Mouse (Mus musculus): ENCODE results near the gene Scamp4.
A peak's percentile ranks its signal among the peaks of the same experiment; 100 is the strongest.
"Not testable (repeated sequence)": the region's sequence is repeated elsewhere in the genome, so short reads cannot be mapped to it uniquely, and the experiment has no call there.

Scamp4 gene

GRCm38 (mm10) chr10:80610116-80610785 is 7.6 kb downstream of the Scamp4 start:
- no peak for DNase-seq (ENCODE audit: low spot score in 2 of 2)

DNA sequence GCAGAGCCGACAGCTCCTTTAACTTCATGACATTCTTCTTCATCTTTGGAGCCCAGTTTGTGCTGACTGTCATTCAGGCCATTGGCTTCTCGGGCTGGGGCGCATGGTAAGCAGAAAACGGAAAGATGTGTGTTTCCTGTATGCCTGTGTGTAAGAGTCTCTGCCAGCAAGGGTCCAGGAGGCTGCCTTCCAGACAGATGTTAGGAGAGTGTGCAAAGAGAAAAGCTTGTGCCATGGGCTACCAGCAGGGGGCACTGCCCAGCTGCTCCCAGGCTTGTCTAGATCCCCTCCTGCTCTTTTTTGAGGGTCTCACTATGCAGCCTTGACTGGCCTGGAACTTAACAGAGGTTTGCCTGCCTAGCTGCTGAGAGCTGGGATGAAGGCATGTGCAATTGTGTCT is 8.4 kb downstream of the Scamp4 start:
- DNase-seq (ENCODE audit: low spot score in 2 of 2) = peak in 1 of 2 experiments; percentile 40

- DNase-seq (ENCODE audit: low spot score in 2 of 2) = no peak
Measured at GRCm38 (mm10) chr10:80611905-80612304, 9.2 kb downstream of the Scamp4 start.

GRCm38 (mm10) chr10:80613821-80614220 is 11.1 kb downstream of the Scamp4 start:
- DNase-seq (ENCODE audit: low spot score in 2 of 2) = no peak

DNA sequence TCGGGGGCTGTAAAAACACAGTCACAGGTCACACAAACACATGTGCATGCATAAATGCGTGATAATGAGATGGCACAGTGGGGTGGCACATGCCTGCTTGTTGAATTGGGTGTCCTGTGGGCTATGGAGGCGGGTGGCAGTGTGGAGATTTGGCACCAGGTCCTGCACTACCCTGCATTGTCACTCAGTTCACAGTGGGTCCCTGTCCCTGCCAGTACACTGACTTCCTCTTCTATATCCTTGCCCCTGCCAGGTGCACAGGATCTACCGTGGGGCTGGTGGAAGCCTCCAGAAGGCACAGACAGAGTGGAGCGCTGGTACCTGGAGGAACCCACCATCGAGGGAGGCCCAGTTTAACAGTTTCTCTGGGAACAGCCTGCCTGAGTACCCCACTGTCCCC is 11.7 kb downstream of the Scamp4 start:
- no peak for DNase-seq (ENCODE audit: low spot score in 2 of 2)

DNA sequence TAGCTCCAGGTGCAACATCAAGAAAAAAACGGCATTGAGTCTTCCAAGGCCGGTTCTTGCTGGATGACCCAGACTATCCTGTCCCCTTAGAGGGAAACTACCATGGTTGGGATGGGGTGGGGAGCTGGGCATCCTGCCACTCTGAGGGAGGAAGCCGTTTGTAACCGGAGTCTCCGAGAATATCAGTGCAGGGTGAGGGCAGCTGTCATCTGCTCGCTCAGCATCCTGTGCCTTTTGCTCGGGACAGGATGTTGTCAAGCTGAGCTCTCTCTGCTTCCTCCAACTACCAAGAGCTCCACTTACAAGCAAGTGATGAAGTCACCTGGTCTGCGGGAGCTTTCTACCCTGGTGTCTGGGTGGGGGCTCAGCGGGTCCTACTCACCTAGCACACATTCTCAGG is 15.5 kb downstream of the Scamp4 start:
- no peak for DNase-seq (ENCODE audit: low spot score in 2 of 2)

DNA sequence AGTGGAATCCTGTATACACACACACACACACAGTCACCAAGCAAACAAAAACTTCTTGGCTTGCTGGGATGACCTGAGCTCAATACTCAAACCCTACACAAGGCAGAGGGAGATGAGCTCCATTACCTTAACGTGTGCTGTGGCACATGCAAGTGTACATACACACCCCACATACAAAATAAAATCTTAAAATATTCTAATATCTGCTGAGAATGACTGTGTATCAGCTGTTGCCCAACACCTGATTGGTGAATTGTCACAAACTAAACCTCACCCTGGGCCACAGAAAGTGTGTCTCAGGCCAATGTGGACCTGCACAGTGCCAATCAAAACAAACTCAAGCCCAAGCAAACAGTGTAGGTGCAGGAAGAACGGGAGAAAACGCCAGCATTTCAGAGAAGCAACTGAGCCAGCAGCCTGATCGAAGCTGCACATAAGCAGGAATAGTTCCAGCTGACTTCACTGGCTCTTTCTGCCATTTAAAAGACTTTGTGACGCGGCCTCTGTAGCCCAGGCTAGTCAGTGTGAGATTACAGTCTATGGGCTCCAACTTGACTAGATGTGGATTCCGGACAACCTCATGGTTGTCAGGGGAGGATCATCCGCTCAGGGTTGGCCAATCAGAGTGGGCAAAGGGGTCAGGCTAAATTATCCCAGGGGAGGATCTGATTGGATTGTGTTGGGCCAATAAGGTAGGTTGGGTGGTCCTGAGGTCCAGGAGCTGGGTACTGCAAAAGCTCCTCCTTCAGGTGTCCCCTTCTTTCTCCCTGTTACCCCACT is 17.0 kb downstream of the Scamp4 start:
- DNase-seq (ENCODE audit: low spot score in 2 of 2) = no peak

DNA sequence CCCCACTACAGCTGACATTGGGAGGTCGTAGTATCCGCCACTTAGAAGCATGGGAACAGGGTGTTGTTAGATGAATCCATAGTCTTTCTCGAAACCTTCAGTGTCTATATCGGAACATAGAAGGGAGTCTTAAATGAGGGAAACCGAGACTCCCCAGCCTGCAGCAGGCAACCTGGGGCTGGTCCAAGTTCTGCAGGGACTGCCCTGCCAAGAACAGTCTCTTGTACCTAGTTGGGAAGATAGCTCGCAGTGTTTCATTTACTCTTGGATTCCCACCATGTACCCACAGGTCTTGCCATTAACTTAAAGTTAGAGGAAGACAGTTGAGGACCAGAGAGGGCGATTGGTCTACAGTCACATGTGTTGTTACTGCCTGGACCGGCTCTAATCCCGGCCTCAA is 17.7 kb downstream of the Scamp4 start:
- no peak for DNase-seq (ENCODE audit: low spot score in 2 of 2)

- no peak for DNase-seq (ENCODE audit: low spot score in 2 of 2)
Measured at GRCm38 (mm10) chr10:80620796-80621689, 18.4 kb downstream of the Scamp4 start.

DNA sequence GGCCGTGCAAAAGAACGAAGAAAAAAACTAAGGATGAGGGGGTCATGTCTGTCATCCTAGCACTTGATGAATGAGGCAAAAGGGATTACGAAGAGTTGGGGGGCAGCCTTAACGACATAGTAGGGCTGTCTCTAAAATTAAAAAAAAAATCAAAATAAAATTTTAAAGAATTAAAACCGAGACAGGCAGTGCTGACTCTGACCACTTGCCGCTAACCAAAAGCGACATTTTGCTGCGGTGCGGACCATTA is 18.9 kb downstream of the Scamp4 start:
- no peak for DNase-seq (ENCODE audit: low spot score in 2 of 2)

DNA sequence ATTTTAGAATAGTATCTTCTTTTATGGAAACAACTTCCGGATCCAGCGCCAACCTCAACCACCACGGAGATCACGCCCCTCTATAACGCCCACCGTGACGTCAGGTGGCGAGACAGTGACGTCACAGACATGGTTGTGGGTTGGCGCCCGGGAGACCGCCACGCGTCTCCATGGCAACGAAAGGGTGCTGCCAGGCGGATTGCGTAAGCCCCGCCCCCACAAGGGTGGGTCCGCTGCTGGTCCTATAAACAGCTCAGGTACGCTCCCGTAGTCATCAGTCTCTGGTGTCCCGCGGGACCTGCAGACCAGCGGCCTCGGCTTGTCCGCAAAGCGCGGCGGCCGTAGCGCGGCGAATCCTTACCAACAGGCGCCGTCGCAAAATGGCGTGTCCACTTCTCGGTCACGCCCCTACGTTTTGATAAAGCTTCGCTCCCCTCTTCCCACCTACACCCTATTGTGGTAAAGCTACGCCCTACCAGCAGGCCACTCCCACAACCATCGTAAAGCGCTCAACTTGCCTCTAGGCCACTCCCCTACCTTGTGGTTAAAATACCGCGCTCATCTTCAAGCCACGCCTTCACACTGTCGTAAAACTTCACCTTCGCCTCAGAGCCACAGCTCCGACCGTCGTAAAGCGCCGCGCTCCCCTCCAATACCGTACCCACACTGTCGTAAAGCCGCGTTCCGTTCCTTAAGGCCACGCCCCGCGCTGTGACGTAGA is 19.4 kb downstream of the Scamp4 start:
- peak; percentile 99 to 100 for DNase-seq (ENCODE audit: low spot score in 2 of 2)

DNA sequence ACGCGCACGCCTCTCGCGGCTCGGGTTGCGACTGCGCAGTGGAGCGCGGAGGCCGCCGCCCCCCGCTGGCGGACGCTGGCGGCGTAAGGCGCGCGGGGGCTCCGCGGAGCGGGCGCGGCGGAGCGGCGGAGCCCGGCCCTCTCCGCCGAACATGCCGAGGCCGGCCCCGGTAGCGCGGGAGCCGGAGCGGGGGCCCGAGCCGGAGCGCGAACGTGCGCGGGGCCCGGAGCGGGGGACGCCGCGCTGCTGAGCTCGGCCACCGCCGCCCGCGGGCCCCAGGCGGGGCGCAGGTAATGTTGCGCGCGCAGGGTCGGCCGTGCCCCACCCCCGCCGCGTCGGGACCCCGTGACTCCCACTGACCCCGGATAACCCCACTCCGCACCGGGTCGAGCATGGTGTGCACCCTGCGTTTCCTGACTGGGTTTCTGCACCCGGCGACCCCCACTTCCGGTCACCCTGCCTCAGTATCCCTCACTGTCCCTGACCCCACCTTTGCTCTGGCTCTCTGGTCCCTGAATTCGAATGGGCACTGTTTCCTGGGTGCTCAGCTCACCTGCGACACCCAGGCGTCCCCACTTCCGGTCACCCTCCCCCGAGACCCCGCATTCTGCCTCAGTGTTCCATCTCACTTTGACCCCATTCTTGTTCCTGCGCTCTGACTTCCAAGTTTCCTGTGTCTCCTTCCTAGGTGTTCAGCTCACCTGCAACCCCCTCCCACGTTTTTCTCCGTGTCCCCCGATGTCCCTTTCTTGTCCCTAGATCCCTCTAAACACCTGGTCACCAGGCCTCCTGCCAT is 20.2 kb downstream of the Scamp4 start, which contains the start of gene Csnk1g2:
TSS of gene Csnk1g2 (plus strand) at position 178 of the 796 bp plus-strand sequence.
- no peak for DNase-seq (ENCODE audit: low spot score in 2 of 2)

DNA sequence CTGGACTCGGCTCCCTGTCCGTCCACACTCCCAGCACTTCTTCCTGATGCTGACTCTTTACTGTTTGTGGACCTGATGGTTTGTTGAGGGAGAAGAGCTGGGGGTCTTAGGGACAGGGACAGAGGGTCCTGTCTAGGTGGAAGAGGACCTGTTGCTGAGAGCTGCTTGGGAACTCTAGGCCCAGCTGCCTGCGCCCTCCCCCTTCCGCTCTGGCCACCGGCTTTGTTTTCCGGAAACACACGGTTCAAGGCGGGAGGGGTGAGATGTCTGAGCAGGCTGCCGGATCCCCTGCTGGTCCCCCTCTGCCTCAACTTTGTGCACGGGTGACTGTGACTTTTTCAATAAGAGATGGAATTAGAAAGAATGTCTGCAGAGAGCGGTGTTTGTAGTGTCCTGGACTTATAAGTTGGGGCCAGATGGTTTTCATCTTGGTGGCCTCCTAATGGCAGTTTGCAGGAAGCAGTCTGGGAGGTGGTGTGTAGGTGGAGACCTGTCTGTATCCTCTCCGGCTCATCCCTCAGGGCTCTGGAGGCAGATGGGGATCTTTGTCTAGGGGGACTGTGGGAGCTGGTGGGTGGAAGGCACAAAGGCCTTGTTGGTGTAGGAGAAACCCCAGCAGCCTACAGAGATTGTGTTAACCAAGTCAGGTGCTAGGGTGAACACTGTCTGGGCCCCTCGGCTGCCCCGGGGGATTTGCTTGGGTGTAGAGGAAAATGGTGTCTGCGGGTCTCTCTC is 21.0 kb downstream of the Scamp4 start:
- peak; percentile 33 to 57 for DNase-seq (ENCODE audit: low spot score in 2 of 2)

DNA sequence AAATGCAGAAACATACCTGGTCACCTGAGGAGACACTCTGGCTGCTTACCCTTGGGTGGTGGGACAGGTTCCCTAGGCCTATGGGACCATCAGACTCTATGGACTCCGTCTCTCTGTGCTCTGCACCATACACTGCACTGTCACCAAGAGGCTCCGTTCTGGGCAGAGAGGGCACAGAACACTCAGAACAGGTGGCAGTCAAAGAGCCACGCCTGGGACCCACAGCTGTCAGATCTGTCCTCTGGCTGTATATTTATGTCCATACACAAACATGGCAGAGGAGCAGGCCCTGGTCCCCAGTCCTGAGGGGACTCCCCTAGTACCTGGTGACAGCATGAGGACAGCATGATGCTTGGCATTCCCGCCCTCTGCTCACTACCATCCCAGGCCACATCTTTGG is 23.1 kb downstream of the Scamp4 start:
- no peak for DNase-seq (ENCODE audit: low spot score in 2 of 2)

- no peak for DNase-seq (ENCODE audit: low spot score in 2 of 2)
Measured at GRCm38 (mm10) chr10:80627685-80628084, 25.0 kb downstream of the Scamp4 start.

DNA sequence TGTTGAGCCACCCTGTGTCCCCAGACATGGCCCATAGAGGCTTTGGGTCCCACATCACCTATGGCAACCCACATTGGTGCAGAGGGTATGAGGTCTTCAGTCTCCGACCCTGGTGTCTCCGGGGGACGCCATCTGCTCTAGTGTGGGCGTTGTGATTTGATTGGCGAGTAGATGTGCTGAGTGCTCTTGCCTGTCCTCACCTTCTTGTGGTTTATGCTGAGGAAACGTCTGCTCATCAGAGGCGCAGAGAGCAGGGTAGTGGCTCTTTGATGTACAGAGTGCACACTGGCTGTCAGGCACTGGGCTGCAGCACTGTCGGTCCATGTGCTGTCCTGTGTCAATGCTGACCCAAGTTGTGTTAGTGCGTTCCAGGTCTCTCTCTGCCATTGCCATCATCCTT is 26.3 kb downstream of the Scamp4 start:
- DNase-seq (ENCODE audit: low spot score in 2 of 2) = no peak

DNA sequence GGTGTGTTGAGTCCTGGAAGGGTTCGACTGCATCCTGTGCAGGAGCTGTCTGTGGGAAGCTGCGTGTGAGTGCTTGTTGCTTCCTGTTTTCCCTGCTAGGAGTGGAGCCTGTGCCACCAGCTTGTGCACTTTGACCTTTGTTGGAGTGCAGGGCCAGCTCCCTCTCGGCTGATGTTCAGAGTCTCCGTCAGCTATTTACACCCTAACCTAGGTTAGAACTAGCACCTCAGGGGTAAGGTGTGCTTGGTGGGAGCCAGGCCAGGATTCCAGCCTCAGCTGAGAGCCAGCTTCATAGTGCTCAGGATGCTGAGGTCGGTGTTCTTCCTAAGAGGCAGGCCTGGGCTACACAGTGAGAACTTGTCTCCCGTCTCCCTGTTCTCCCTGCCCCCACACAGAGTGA is 32.7 kb downstream of the Scamp4 start:
- DNase-seq (ENCODE audit: low spot score in 2 of 2) = no peak

GRCm38 (mm10) chr10:80646936-80647335 is 44.3 kb downstream of the Scamp4 start:
- no peak for DNase-seq (ENCODE audit: low spot score in 2 of 2)

GRCm38 (mm10) chr10:80649910-80650309 is 47.2 kb downstream of the Scamp4 start:
- DNase-seq (ENCODE audit: low spot score in 2 of 2) = not testable (repeated sequence)

GRCm38 (mm10) chr10:80650392-80650791 is 47.7 kb downstream of the Scamp4 start:
- peak; percentile 36 to 49 for DNase-seq (ENCODE audit: low spot score in 2 of 2)
